Mouse (Mus musculus): ENCODE data around the gene Unc93a.
"Not testable (repeated sequence)": the region's sequence is repeated elsewhere in the genome, so short reads cannot be mapped to it uniquely, and the experiment has no call there.

Unc93a gene

GRCm38 (mm10) chr17:13067864-13068385, 63.7 kb downstream of the Unc93a start:
- DNase-seq, result not testable (repeated sequence)

DNA sequence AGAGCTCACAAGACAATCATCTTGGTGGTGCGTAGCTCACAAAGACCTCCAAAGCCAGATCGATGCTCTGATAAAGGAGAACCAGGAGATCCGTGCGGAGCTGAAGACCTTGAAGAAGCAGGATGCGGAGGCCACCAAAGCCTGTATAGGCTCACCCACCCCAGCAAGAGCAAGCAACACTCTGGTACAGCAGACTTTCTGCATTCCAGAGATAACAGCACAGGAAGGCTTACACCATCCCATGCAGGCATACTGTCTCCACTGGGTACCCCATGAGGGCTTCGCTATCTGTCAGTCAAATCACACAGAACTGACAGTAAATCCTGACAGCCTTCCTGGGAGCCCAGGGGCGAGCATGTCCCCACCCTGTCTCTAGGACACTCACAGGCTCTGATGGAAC, 68.7 kb downstream of the Unc93a start:
- DNase-seq, result not testable (repeated sequence)

GRCm38 (mm10) chr17:13060804-13061203, 70.8 kb downstream of the Unc93a start, which contains the start of gene Tcp10b:
Tcp10b (plus strand) TSS chr17:13061104.
- not testable (repeated sequence) for DNase-seq

Data from right cerebral cortex, postnatal 4 days (tissue).